Mouse (Mus musculus): ENCODE measurements around the gene Kbtbd13.

The Kbtbd13 gene

DNA sequence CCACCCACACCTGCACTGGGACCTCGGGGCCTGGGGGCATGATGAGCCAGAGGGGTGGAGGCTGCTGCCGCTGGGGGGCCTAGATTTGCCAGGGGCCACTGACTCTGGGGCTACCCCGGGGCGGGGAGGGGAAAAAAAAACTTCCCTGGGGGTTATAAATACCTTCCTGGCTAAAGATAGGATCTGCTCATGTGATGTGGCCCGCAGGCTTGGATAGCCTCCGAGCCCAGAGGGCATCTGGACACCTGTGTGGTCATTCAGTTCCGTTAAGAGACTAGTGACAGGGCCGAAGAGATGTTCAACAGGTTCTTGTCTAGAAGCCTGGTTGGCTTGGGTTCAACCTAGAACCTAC is at the start of gene Kbtbd13:
TSS of gene Kbtbd13 (minus strand) at position 40 of the 352 bp plus-strand sequence.
- in situ Hi-C loops (cut with MseI, MboI) = loop anchor here in 1 of 2 experiments (5.0 kb wide), 1 partner anchor 36 kb away; no protein-coding TSS in a partner anchor

DNA sequence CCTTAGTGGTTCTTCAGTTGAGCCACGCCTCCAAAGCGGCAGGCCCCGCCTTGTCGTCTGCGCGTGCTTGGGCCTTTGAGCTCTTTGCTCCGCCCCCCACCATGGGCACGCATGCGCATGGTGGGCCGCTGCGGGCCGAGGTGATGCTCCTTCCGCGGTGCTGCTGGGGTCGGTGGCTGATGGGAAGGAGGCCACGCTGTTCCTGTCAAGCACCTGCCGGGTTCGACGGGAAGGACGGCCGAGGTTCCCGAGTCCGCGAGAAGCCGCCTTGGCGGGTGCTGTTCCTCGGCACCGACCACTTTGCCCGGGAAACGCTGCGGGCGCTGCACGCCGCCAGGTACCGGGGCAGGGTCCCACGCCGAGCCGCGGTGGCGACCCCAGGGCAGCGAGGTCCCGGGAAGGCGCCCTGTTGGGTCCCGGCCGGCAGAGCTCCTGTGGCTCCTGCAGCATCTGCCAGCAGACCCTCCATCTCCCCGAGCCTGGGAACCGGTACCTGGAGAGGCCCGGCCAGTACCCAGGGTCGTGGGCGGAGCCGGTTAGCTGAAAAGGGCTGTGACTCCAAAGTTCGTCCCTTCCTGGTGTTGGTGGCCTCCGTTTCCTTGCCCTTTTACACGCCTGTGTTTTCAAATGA is 44.3 kb upstream of the Kbtbd13 start, which contains the start of gene Mtfmt:
TSS of gene Mtfmt (plus strand) at position 112 of the 631 bp plus-strand sequence.
- in situ Hi-C loops (cut with MseI, MboI) = no loop called here

DNA sequence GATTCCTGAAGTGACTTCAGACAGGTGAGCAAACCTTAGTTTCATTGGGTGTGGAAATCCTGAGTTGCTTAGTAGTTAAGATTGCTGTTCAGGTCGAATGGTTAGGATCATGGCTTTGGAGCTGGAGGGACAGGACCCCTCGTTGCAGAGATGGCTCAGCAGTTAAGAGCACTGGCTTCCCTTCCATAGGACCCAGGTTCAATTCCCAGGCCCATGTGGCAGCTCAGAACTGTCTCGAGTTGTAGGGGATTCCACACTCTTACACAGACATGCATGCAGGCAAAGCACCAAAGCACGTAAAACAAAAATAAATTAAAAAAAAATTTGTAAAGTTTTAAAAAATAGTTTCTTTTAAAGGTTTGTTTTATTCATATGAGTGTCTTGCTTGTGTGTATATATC is 43.8 kb upstream of the Kbtbd13 start:
- in situ Hi-C loops (cut with MseI, MboI) = no loop called here

DNA sequence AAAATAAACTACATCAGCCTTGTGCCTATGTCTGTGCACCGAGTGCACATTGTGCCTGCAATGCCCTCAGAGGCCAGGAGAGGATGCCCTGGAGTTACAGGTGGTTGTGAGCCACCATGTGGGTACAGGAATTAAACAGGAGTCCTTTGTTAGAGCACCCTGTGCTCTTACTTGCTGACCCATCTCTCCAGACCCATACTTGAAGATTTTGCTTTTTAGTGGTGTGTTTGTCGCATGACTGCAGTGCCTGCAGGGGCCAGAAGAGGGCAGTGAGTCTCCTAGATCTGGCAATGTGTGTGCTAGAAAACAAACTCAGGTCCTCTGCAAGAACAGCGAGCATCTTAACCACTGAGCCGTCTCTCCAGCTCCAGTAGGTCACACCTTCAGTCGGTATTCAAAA is 42.7 kb upstream of the Kbtbd13 start:
- in situ Hi-C loops (cut with MseI, MboI) = no loop called here

DNA sequence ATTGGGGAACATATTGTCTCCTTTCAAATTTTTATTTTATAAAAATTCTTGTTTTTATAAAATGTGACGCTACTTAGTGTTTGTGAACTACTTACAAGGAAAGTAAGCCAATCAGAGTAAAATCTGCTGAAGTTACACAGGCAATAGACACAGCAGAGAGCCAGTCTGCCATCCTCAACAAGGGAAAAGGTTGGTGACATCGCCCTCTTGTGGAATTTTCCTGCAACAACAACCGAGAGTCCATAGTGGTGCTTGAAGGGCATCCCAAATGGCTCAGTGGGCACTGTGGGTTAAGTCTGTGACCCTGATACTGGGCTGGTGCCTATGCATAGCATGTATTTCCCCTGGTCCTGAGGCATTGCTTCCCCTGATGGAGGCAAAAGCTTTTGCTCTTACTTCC is 40.8 kb upstream of the Kbtbd13 start:
- in situ Hi-C loops (cut with MseI, MboI) = no loop called here

DNA sequence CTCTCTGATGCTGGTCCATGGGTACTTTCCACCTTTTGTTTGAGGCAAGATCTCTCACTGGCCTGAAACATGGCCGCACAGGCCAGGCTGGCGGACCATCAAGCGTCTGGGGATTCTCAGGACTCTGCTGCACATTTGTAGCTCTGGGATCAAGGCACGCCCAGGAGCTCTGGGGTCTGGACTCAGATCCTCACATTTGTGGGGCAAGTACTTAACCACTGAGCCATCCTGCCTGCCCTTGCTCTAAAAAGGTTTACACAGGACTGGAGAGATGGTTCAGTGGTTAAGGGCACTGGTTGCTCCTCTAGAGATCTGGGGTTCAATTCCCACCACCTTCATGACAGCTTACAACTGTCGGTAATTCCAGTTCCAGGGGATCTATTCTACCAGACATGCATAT is 39.5 kb upstream of the Kbtbd13 start:
- in situ Hi-C loops (cut with MseI, MboI) = no loop called here

DNA sequence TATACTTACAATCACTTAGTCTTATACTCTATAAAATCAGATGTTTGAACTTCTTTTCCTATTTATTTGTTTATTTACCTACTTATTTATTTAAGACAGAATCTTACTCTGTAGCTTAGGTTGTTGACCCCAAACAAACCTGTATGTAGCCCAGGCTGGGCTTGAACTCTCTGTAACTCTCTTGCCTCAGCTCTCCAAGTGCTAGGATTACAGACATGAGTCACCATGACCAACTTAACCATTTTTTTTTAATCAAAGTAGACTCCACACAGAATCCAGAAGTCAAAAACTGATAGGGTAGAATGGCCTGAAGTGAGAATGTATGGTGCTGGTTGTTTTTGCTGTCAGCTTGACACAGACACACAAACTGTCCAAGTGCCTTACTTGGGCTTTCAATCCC is 38.9 kb upstream of the Kbtbd13 start:
- in situ Hi-C loops (cut with MseI, MboI) = no loop called here

DNA sequence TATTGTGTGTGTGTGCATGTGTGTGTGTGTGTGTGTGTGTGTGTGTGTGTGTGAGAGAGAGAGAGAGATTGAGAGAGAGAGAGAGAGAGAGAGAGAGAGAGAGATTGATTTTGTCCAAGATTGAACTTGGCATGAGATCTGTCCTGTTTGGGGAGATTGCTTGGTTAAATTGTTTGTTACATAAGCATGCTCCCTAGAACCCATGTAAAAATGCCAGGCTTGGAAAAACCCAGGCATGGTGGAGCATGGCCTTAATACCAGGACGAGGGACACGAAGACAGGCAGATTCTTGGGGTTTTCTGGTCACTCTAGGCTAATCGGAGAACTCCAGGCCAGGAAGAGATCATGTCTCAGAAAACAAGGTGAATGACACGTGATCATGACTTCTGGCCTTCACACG is 36.6 kb upstream of the Kbtbd13 start:
- in situ Hi-C loops (cut with MseI, MboI) = loop anchor here in 1 of 2 experiments (5.0 kb wide), 1 partner anchor 36 kb away; the partner anchor contains the start of gene Kbtbd13

DNA sequence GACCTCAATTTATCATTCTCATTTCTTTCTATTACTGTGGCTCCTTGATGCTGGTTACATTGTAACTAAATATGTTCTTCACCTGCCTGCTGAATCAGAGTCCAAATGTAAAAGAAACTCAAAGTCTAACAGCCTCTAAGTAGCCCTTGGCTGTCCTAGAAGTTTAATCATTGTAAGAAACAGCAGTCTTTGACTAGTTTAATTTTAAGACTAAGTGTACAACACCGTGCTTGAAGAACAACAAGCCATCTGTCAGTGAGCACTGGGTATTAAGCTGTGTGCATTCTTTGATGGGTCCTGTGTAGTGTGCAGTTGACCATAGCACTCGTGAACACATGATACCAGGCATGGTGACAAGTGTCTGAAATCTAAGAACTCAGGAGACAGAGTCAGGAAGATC is 36.1 kb upstream of the Kbtbd13 start:
- in situ Hi-C loops (cut with MseI, MboI) = loop anchor here in 1 of 2 experiments (5.0 kb wide), 1 partner anchor 35 kb away; the partner anchor contains the start of gene Kbtbd13

DNA sequence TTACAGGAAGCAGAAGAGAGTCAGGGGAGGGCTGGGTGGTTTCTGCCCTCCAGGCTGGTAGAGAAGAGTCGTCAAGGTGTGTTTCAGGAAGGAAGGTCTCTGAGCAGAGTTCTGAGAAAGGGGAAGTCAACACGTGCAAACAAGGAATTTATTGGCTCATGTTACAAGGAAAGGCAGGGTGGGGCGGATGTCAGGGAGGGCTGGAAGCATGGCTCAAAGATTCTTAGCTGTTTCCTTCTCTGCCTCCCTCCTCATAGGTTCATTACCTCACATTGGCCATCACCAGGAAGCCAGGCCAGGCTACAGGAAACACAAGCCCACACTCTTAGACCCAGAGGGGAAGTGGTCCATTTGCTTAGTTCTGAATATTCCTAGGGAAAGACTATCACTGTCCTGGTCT is 32.9 kb upstream of the Kbtbd13 start:
- in situ Hi-C loops (cut with MseI, MboI) = no loop called here

DNA sequence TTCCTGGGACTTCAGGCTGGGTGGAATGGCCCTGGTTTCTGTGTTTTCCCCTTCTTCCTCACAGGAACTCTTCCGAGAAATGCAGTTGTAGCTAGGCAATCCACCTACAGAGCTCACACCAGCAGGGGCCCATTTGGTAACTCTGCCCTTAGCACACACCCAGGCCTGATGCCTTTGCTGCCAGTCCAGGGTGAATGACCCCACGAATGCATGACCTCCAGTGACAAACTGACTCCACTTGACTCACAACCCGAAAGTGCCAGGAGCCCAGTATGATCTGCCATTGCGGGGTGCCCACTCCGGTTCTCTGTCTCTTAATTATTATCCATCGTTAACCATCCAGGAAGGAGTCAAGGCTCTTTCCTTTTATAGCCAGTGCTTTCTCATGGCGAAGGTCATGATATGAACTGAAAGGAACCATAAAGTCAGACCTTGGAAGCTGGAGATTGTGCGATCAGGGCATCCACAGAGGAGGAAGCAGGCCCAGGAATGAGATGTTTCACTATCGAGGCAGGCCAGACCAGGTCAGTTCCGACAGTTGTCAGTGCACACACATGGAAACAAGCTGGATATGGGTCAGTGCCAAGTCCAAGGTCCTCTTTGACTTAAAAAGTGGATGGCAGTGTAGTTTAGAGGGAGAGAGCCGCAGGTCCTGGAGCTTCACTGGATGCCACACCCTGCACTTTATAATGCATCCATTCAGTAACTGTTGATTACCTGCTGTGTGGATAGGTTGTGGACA is 31.5 kb upstream of the Kbtbd13 start, which contains the start of gene Slc51b:
TSS of gene Slc51b (minus strand) at position 196 of the 742 bp plus-strand sequence.
- in situ Hi-C loops (cut with MseI, MboI) = no loop called here

DNA sequence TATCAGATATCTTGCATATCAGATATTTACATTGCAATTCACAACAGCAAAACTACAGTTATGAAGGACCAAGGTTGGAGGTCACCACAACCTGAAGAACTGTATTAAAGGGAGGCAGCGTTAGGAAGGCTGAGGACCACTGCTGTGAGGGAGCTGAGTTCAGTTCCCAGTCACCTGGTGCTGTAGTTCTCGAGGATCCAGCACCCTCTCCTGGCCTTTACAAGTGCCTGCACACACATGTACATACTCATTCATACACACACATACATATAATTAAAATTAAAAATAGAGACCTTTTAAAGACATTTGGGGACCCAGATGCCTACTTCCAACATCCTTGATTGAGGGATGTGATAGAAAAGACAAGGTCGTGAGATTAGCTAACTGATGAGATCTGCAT is 28.2 kb upstream of the Kbtbd13 start:
- in situ Hi-C loops (cut with MseI, MboI) = no loop called here

DNA sequence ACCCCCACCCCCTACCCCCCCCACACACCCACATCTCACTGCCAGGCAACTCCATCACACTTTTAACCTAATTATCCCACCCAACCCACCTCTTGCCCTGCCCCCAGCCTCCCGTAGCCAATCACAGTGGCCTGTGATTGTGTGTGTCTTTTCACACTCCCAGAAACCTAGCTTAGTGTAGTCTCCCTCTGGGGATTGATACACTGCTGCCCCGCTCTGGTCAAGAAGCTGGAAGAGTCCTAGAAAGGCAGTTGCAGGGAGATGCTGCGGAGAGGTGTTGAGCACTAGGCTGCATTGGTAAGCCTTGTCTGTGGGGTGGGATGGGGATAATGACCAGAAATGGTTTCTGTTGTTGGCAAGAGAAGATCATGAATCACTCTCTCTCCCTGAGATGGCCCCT is 26.3 kb upstream of the Kbtbd13 start:
- in situ Hi-C loops (cut with MseI, MboI) = no loop called here

DNA sequence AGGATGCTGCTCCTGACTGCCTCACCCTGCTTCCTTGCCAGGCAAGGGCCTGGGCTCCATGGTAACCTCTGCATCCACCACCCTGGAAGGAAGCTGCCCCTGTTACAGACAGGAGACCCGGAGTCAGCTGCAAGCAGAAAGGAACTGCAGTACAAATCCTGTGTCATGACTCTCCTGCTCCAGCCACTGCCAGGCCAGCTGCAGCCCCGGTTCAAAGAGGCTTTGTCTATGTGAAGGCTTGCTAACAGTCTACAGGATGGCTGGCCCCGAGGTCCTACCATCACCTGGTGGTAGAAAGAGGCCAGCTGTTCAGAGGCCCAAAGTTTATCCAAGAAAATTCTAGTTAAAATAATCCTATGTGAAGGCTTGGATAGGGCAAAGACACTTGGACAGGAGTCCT is 19.9 kb upstream of the Kbtbd13 start:
- in situ Hi-C loops (cut with MseI, MboI) = no loop called here

DNA sequence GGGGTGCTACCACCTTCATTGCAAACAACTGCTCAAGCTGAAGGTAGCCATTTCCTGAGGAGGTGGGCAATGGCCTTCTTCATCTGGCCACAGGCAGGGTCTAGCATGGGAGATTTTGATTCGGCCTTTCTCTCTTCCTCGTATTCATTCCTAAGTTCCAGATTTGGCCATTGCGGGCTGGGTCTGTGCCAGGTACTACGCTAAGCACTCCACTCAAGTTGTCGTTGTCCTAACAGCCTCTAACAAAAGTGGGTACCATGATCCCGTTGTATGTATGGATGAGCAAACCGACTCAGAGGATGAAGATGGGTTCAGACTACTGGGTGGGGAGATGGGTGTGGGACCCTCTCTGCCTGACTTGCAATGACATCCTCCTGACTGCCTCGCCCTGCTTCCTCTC is 18.9 kb upstream of the Kbtbd13 start:
- in situ Hi-C loops (cut with MseI, MboI) = no loop called here

DNA sequence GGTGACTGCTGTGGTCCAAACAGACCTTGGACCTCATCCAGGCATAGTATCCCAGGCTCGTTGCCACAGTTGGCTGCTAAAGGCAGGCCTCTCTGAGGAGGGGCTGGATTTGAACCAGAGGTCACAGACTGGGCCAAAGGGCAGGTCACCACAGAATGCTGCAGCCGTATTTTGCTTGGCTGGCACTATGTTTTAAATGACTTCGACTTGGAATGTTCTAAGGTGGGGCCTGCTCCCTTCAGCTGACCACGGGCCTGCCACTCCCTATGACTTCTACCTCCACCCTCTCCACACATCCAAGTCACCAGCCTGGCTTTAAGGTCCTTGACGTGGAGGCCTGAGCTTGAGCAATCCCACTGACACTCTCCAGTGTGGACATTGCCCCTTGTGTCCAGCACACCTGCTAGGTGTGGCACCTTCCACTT is 17.4 kb upstream of the Kbtbd13 start:
- in situ Hi-C loops (cut with MseI, MboI) = no loop called here

DNA sequence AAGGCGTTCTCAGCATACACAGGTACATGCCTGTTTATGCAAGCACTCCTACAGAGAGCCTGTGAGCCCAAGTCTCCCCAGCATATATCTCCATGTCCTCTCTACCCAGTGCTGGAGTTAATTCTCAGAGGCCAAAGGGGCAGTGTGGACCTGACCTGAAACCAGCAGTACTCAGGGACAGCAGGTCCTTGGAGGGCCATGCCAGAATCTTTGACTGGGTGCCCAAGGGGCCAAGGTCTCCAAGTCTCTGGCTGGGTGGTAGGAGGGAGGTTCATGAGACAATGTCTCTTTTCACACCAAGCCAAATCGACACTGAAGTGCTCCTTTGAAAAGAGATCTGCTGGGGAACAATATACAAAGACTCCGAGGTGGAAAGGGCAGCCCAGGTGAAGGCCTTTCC is 16.4 kb upstream of the Kbtbd13 start:
- in situ Hi-C loops (cut with MseI, MboI) = no loop called here

DNA sequence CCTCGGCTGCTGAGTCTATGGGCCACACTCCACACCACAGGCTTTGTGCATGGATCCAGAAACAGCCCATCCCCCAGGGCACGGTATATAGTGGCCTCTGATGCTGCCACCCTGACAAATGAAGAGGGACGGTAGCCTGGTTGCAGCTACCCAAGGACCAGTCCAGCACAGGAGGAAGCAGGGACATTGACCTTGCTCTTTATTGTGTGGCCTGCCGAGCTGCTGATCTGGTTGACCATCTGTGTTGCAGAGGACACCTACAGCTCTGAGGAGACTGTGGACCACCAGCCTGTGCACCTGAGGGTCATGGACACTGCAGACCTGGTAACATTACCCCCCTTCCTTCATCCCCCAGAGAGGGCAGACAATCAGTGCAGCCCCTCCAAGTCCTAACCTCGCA is 15.9 kb upstream of the Kbtbd13 start:
- in situ Hi-C loops (cut with MseI, MboI) = no loop called here

DNA sequence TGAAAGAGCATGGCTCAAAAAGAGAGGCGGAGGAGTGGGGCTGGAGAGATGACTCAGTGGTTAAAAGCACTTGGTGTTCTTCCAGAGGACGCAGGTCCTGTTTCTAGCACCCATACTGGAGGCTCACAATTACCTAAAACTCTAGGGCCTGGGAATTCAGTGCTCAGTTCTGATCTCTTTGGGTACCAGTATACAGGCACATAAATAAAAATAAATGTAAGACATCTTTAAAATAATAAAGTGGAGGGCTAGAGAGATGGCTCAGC is 13.7 kb upstream of the Kbtbd13 start:
- in situ Hi-C loops (cut with MseI, MboI) = no loop called here

DNA sequence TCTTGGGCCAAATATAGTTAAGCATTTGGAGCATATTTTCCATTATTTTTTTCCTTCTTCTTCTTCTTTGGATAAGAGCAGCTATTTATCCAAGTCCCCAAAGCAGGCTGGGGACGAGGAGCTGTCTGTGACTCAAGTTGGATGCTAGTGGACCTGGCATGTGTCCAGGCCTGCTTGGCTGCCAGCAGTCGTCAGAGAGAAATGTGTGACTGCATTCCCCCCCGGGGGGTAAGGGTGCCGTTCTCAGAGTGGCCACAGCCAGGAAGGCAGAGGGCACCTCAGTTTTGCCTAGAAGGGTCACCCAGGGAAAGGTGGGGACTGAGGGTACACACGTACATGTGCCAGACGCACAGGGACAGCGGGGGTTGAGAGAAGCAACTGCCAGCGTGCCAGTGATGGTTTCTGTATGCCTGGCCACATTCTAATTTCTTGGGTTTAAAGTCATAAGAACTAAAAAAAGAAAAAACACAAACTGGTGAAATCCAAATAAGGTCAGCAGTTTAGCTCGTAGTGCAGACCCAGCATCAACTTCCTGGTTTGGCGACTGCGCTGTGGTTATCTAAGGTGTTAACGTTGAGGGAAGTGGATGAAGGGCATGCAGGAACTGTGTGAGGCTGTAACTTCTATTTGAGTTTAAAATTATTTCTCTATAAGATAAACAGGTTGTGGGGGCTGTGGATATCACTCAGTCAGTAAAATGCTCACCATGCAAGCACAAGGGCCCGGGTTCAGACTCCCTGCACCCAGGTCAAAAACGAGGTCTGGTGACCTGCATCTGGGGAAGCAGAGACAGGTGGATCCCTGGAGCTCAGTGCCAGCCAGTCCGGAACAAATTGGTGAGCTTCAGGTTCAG is 13.1 kb upstream of the Kbtbd13 start:
- in situ Hi-C loops (cut with MseI, MboI) = no loop called here

DNA sequence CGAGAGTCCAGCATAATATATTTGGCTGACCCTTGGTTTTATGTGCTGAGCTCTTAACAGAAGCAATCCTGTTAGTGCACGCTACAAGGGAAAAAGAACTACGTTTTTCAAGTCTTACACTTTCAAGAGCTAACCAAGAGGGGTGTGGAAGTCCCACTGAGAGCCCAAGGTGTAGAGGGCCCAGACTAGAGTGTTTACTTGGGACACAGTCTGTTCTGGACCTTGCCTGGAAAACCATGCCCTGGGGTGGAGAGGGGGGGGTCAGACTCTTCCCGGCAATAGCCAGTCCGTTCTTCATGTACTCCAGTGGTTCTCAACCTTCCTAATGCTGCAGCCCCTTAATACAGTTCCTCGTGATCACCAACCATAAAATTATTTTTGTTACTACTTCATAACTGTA is 8.5 kb upstream of the Kbtbd13 start:
- in situ Hi-C loops (cut with MseI, MboI) = no loop called here

DNA sequence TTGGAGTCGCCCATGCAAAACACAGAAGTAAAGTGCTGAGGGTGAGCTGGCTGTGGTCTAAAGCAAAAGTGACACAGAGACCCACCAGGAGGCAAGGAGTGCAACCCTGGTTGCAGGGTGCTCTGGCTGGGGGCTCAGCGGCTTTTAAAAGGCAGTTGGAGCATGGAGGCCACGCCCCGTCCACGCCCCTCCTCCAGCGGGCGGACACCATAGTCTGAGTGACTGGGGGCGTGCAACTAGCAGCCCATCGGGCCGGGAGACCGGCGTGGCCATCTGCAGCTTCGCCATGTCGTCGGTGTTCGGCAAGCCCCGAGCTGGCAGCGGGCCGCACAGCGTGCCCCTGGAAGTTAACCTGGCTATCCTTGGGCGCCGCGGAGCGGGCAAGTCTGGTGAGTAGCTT is 6.8 kb upstream of the Kbtbd13 start, which contains the start of gene Rasl12:
TSS of gene Rasl12 (plus strand) at position 228 of the 400 bp plus-strand sequence.
- in situ Hi-C loops (cut with MseI, MboI) = no loop called here

Measured in mouse trophoblast stem cell (cell line).